Mouse (Mus musculus): ENCODE results near the gene Pabpn1l. TPM values are rescaled to one million over a fixed set of nuclear protein-coding genes. Genes with fewer than 3 reads are reported as not detected.

The Pabpn1l gene
- total RNA-seq, 1 experiment = not detected

DNA sequence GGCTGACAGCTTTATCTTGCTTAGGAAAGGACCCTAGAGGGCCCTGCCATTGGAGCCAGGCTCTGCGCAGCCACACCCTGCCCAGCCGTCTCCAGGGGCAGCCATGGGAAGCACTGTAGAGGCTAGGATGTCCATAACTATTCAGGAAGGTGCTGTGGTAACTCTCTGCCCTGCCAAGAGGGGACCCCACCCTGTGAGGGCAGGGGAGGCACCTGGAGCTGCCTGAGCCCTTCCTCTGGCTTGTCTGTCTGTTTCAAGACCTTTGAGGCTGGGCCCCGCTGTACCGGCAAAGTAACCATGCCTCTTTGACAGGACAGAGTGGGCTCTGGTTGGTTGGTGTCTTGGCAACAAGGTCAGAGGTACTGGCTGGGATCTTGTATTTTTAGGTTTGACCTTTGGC is 18.3 kb upstream of the Pabpn1l start:
- no peak for TF ChIP-seq HCFC1 (IDR thresholded peaks at IDR 0.05; ENCODE audit: borderline replicate concordance, insufficient read depth, low read length)
- no peak for TF ChIP-seq MAFK (IDR thresholded peaks at IDR 0.05; ENCODE audit: insufficient read depth, low read depth, low read length)
- TF ChIP-seq ZNF384 (IDR thresholded peaks at IDR 0.05; ENCODE audit: low read depth, low read length) = no peak
- Histone ChIP-seq H3K9ac (ENCODE audit: insufficient read depth, low read depth, low read length, poor library complexity, severe bottlenecking) (no peak overlapping the region), H3K4me1 (ENCODE audit: control insufficient read depth in 2 of 2, insufficient read depth in 2 of 2, low read length in 2 of 2, poor library complexity in 1 of 2) (peaks cover 0 to 13% of the 10 kb centered on the region in 2 experiments; a peak in 2 of 4 replicates), H3K4me3 (ENCODE audit: insufficient read depth in 1 of 2, low read depth in 1 of 2, low read length in 2 of 2, poor library complexity in 1 of 2, severe bottlenecking in 1 of 2) (no peak overlapping the region), H3K9me3 (ENCODE audit: control insufficient read depth, insufficient read depth, low read depth, low read length) (no peaks in the 10 kb centered on the region), H3K27ac (ENCODE audit: insufficient read depth, low read depth, low read length, poor library complexity, severe bottlenecking) (no peak overlapping the region), H3K36me3 (ENCODE audit: control insufficient read depth, insufficient read depth, low read length, poor library complexity, severe bottlenecking) (no peaks in the 10 kb centered on the region)
- in situ Hi-C loops (cut with MboI; ENCODE audit: low sequenced_read_pairs in 2 of 2, unreplicated experiment in 2 of 2) = no loop called here
- DNase-seq (ENCODE audit: low read depth, low spot score) = no peak

DNA sequence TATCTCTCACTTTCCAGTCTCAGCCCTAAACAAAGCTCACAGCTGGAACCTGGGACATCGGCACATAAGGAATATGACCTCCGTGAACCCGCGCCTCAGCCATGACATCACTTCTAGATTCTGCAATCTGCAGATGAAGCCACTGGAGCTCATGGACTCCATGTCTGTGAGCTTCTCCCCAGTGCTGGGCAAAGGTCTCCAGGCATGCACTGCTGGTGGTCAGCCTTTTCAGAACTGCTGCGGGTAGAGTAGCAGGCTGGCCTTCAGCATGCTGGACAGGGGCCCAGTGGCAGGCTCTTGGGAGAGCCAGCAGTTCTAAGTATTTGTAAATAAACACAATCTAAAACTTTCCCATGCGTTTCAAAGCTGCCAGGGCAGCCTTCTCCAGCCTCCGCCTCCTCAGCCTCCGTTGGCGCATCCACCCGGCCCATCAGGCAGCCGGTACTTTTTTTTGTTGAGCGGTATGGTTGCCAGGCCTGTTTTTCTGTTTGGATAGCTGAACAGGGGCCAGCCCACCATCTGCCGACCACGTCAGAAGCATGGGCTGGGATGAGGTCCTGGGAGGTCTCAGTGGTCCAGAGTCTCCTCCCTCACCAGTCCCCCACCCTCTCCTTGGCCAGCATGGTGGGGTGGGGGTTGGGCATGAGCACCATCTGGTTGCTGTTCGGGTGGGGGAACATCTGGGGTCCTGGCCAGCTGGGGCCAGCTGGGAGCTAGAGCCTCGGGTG is 17.1 kb upstream of the Pabpn1l start:
- no peak for DNase-seq (ENCODE audit: low read depth, low spot score)
- in situ Hi-C loops (cut with MboI; ENCODE audit: low sequenced_read_pairs in 2 of 2, unreplicated experiment in 2 of 2) = no loop called here
- Histone ChIP-seq H3K36me3 (ENCODE audit: control insufficient read depth, insufficient read depth, low read length, poor library complexity, severe bottlenecking) (no peaks in the 10 kb centered on the region), H3K4me1 (ENCODE audit: control insufficient read depth in 2 of 2, insufficient read depth in 2 of 2, low read length in 2 of 2, poor library complexity in 1 of 2) (peaks cover 0 to 16% of the 10 kb centered on the region in 2 experiments; a peak in 2 of 4 replicates), H3K9me3 (ENCODE audit: control insufficient read depth, insufficient read depth, low read depth, low read length) (no peaks in the 10 kb centered on the region), H3K27ac (ENCODE audit: insufficient read depth, low read depth, low read length, poor library complexity, severe bottlenecking) (no peak overlapping the region), H3K9ac (ENCODE audit: insufficient read depth, low read depth, low read length, poor library complexity, severe bottlenecking) (no peak overlapping the region), H3K4me3 (ENCODE audit: insufficient read depth in 1 of 2, low read depth in 1 of 2, low read length in 2 of 2, poor library complexity in 1 of 2, severe bottlenecking in 1 of 2) (no peak overlapping the region)
- TF ChIP-seq MAFK (IDR thresholded peaks at IDR 0.05; ENCODE audit: insufficient read depth, low read depth, low read length) = no peak
- no peak for TF ChIP-seq HCFC1 (IDR thresholded peaks at IDR 0.05; ENCODE audit: borderline replicate concordance, insufficient read depth, low read length)
- no peak for TF ChIP-seq ZNF384 (IDR thresholded peaks at IDR 0.05; ENCODE audit: low read depth, low read length)

DNA sequence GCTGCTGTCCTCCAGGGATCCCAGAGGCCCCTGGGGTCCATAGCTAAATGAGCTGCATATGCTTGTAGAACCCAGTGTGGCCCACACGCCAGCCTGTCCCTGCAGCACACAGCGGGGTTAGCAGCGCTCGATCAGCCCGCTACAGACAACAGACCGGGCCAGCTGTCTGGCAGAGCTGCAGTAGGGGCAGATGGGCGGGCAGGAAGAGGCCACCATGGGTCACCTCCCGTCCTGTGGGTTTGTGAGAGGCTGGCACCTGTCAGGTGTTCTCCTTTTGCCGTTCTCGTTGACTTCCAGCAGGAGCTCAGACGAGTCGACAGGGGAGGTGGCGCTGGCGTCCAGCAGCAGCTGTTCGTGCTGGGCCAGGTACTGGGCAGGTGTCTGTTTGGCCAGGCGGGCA is 16.1 kb upstream of the Pabpn1l start:
- peak overlapping the region in 1 of 2 experiments; percentile 21; a peak in 1 of 4 replicates for H3K4me3 ChIP-seq (ENCODE audit: insufficient read depth in 1 of 2, low read depth in 1 of 2, low read length in 2 of 2, poor library complexity in 1 of 2, severe bottlenecking in 1 of 2)
- TF ChIP-seq HCFC1 (IDR thresholded peaks at IDR 0.05; ENCODE audit: borderline replicate concordance, insufficient read depth, low read length) = no peak
- no peak for TF ChIP-seq ZC3H11A (IDR thresholded peaks at IDR 0.05; ENCODE audit: borderline replicate concordance, low read depth, low read length)
- TF ChIP-seq ZNF384 (IDR thresholded peaks at IDR 0.05; ENCODE audit: low read depth, low read length) = no peak
- no peak for TF ChIP-seq MAFK (IDR thresholded peaks at IDR 0.05; ENCODE audit: insufficient read depth, low read depth, low read length)
- TF ChIP-seq CHD2 (IDR thresholded peaks at IDR 0.05; ENCODE audit: low read depth, low read length) = no peak
- in situ Hi-C loops (cut with MboI; ENCODE audit: low sequenced_read_pairs in 2 of 2, unreplicated experiment in 2 of 2) = no loop called here
- H3K27ac ChIP-seq (ENCODE audit: insufficient read depth, low read depth, low read length, poor library complexity, severe bottlenecking) = no peak overlapping the region
- peaks cover 0 to 16% of the 10 kb centered on the region in 2 experiments; a peak in 2 of 4 replicates for H3K4me1 ChIP-seq (ENCODE audit: control insufficient read depth in 2 of 2, insufficient read depth in 2 of 2, low read length in 2 of 2, poor library complexity in 1 of 2)
- no peaks in the 10 kb centered on the region for H3K36me3 ChIP-seq (ENCODE audit: control insufficient read depth, insufficient read depth, low read length, poor library complexity, severe bottlenecking)
- H3K9me3 ChIP-seq (ENCODE audit: control insufficient read depth, insufficient read depth, low read depth, low read length) = no peaks in the 10 kb centered on the region
- no peak for DNase-seq (ENCODE audit: low read depth, low spot score)
- H3K9ac ChIP-seq (ENCODE audit: insufficient read depth, low read depth, low read length, poor library complexity, severe bottlenecking) = no peak overlapping the region

DNA sequence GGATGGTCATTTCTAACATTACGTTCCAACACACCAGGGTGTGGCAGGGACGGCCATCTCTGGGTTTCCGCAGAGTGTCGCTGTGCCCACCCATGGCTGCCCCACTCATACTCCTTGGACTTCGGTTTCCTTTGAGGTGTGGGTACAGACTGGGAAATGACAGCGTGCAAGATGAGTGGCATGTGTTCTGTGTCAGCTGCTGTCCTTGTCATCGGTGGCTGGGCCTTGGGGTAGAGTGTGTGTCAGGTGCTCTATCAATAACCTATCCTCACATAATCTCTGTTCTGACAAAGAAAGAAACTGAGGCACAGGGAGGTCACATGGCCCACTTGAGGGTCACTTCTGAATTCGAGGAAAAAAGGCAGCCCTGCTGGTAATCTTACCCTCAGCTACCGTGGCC is 14.7 kb upstream of the Pabpn1l start:
- TF ChIP-seq ZNF384 (IDR thresholded peaks at IDR 0.05; ENCODE audit: low read depth, low read length) = no peak
- TF ChIP-seq MAFK (IDR thresholded peaks at IDR 0.05; ENCODE audit: insufficient read depth, low read depth, low read length) = no peak
- no peak for TF ChIP-seq HCFC1 (IDR thresholded peaks at IDR 0.05; ENCODE audit: borderline replicate concordance, insufficient read depth, low read length)
- no peak for TF ChIP-seq CHD2 (IDR thresholded peaks at IDR 0.05; ENCODE audit: low read depth, low read length)
- no peak for DNase-seq (ENCODE audit: low read depth, low spot score)
- Histone ChIP-seq H3K36me3 (ENCODE audit: control insufficient read depth, insufficient read depth, low read length, poor library complexity, severe bottlenecking) (no peaks in the 10 kb centered on the region), H3K4me3 (ENCODE audit: insufficient read depth in 1 of 2, low read depth in 1 of 2, low read length in 2 of 2, poor library complexity in 1 of 2, severe bottlenecking in 1 of 2) (no peak overlapping the region), H3K9me3 (ENCODE audit: control insufficient read depth, insufficient read depth, low read depth, low read length) (no peaks in the 10 kb centered on the region), H3K9ac (ENCODE audit: insufficient read depth, low read depth, low read length, poor library complexity, severe bottlenecking) (no peak overlapping the region), H3K4me1 (ENCODE audit: control insufficient read depth in 2 of 2, insufficient read depth in 2 of 2, low read length in 2 of 2, poor library complexity in 1 of 2) (peaks cover 0 to 9% of the 10 kb centered on the region in 2 experiments; a peak in 1 of 4 replicates), H3K27ac (ENCODE audit: insufficient read depth, low read depth, low read length, poor library complexity, severe bottlenecking) (no peak overlapping the region; the same call in 1 of the 2 replicates)
- in situ Hi-C loops (cut with MboI; ENCODE audit: low sequenced_read_pairs in 2 of 2, unreplicated experiment in 2 of 2) = no loop called here

DNA sequence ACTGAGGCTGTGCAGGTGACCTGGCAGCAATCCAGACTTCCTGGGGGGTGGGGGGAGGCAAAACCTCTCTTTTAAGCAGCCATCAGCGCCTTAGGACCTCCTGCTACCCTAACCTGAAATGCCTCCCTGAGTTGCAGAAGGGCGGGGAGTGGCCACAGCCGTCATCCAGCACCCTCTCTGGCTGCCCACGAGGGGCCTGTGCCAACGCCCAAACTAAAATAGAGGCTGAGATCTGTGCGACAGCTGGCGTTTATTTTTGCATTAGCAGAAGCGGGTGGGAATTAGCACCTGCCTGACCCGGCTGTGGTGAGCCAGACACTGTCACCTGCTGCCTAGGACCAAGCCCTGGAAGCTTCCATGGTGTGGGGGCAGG is 14.2 kb upstream of the Pabpn1l start:
- TF ChIP-seq CHD2 (IDR thresholded peaks at IDR 0.05; ENCODE audit: low read depth, low read length) (no peak), ZNF384 (IDR thresholded peaks at IDR 0.05; ENCODE audit: low read depth, low read length) (no peak)
- no peaks in the 10 kb centered on the region for H3K9me3 ChIP-seq (ENCODE audit: control insufficient read depth, insufficient read depth, low read depth, low read length)
- H3K4me1 ChIP-seq (ENCODE audit: control insufficient read depth in 2 of 2, insufficient read depth in 2 of 2, low read length in 2 of 2, poor library complexity in 1 of 2) = peaks cover 0 to 9% of the 10 kb centered on the region in 2 experiments; a peak in 1 of 4 replicates
- no peak overlapping the region for H3K27ac ChIP-seq (ENCODE audit: insufficient read depth, low read depth, low read length, poor library complexity, severe bottlenecking)
- H3K4me3 ChIP-seq (ENCODE audit: insufficient read depth in 1 of 2, low read depth in 1 of 2, low read length in 2 of 2, poor library complexity in 1 of 2, severe bottlenecking in 1 of 2) = no peak overlapping the region
- no peak for DNase-seq (ENCODE audit: low read depth, low spot score)
- H3K9ac ChIP-seq (ENCODE audit: insufficient read depth, low read depth, low read length, poor library complexity, severe bottlenecking) = no peak overlapping the region
- in situ Hi-C loops (cut with MboI; ENCODE audit: low sequenced_read_pairs in 2 of 2, unreplicated experiment in 2 of 2) = no loop called here
- no peaks in the 10 kb centered on the region for H3K36me3 ChIP-seq (ENCODE audit: control insufficient read depth, insufficient read depth, low read length, poor library complexity, severe bottlenecking)

All from ES-E14 (cell line).